21 mouse cellular contexts compared by ENCODE assay signal in genomic region chr2:125155504-125155903, GRCm38 (mm10). TPM values are rescaled to one million over a fixed set of nuclear protein-coding genes. Genes with fewer than 3 reads are reported as not detected.
A peak's percentile ranks its signal among the peaks of the same experiment; 100 is the strongest.
DNase-seq lines count a peak whose midpoint lies in the region; ATAC-seq and TF ChIP-seq lines count a peak whose summit lies in the region.
"Had no signal": no experiment of that assay in that cellular context is flagged by ENCODE, and none has a peak within 500 bp of the region (broad histone marks: within the 10 kb centered on the region; RNA-seq: fewer than 3 reads in every experiment).

No protein-coding gene starts in this region.

- H3K9me3 ChIP-seq in forebrain, embryonic 14.5 days (replicated peaks; ENCODE audit: control insufficient read depth, low read length): no peaks in the 10 kb centered on the region
- H3K9me3 ChIP-seq in forebrain, embryonic 12.5 days: no peaks in the 10 kb centered on the region
- H3K9me3 ChIP-seq: heart, embryonic 13.5 days; hindbrain, embryonic 15.5 days; limb, embryonic 15.5 days; lung, embryonic 15.5 days; midbrain, embryonic 10.5 days had no signal

- no peak overlapping the region for H3K4me3 ChIP-seq in forebrain, embryonic 14.5 days (ENCODE audit: low read depth, low read length)
- no peak overlapping the region for H3K4me3 ChIP-seq in forebrain, embryonic 12.5 days (replicated peaks)
- H3K4me3 ChIP-seq in thymus, adult 2 months (ENCODE audit: control insufficient read depth, insufficient read depth, low read length): no peak overlapping the region
- H3K4me3 ChIP-seq: heart, embryonic 13.5 days; hindbrain, embryonic 15.5 days; limb, embryonic 15.5 days; lung, embryonic 15.5 days; midbrain, embryonic 10.5 days; myocyte had no signal

- H3K4me1 ChIP-seq in forebrain, embryonic 14.5 days (ENCODE audit: control insufficient read depth, insufficient read depth, low read length): no peaks in the 10 kb centered on the region
- no peaks in the 10 kb centered on the region for H3K4me1 ChIP-seq in forebrain, embryonic 12.5 days
- H3K4me1 ChIP-seq in thymus, adult 2 months (replicated peaks; ENCODE audit: control insufficient read depth, insufficient read depth, low read length): no peaks in the 10 kb centered on the region
- H3K4me1 ChIP-seq: heart, embryonic 13.5 days; limb, embryonic 15.5 days; lung, embryonic 15.5 days; midbrain, embryonic 10.5 days had no signal

- no peak overlapping the region for H3K4me2 ChIP-seq in forebrain, embryonic 14.5 days (ENCODE audit: low read length)
- H3K4me2 ChIP-seq in forebrain, embryonic 12.5 days: no peak overlapping the region
- H3K4me2 ChIP-seq: heart, embryonic 13.5 days; hindbrain, embryonic 15.5 days; limb, embryonic 15.5 days had no signal

- WGBS in forebrain, embryonic 14.5 days: 45% methylated on average over 2 of the region's 2 CpGs
- WGBS in forebrain, embryonic 12.5 days: 36% methylated on average over 2 of the region's 2 CpGs
- 47% methylated on average over 2 of the region's 2 CpGs for WGBS in thymus, adult 2 months

- no peak for ATAC-seq in forebrain, embryonic 14.5 days
- ATAC-seq in forebrain, embryonic 12.5 days (ENCODE audit: low FRiP score): no peak

- H3K9ac ChIP-seq in forebrain, embryonic 14.5 days (ENCODE audit: low read length): no peak overlapping the region
- no peak overlapping the region for H3K9ac ChIP-seq in forebrain, embryonic 12.5 days
- H3K9ac ChIP-seq: heart, embryonic 13.5 days; hindbrain, embryonic 15.5 days; limb, embryonic 15.5 days; lung, embryonic 15.5 days had no signal

- H3K27me3 ChIP-seq in forebrain, embryonic 14.5 days (replicated peaks; ENCODE audit: control insufficient read depth, insufficient read depth, low read length): no peaks in the 10 kb centered on the region
- no peaks in the 10 kb centered on the region for H3K27me3 ChIP-seq in forebrain, embryonic 12.5 days
- no peaks in the 10 kb centered on the region for H3K27me3 ChIP-seq in thymus, adult 2 months (ENCODE audit: control insufficient read depth, insufficient read depth, low read length)
- H3K27me3 ChIP-seq: heart, embryonic 13.5 days; hindbrain, embryonic 15.5 days; limb, embryonic 15.5 days; lung, embryonic 15.5 days had no signal

- no peak for TF ChIP-seq CTCF in thymus, adult 2 months (IDR thresholded peaks at IDR 0.05; ENCODE audit: borderline replicate concordance, control insufficient read depth, extremely low read depth, insufficient read depth, low read length, poor library complexity)

- H3K36me3 ChIP-seq in forebrain, embryonic 14.5 days (ENCODE audit: control insufficient read depth, insufficient read depth, low read length): no peaks in the 10 kb centered on the region
- H3K36me3 ChIP-seq in forebrain, embryonic 12.5 days (replicated peaks): no peaks in the 10 kb centered on the region
- no peaks in the 10 kb centered on the region for H3K36me3 ChIP-seq in thymus, adult 2 months (ENCODE audit: control insufficient read depth, insufficient read depth, low read length)
- H3K36me3 ChIP-seq: heart, embryonic 13.5 days; hindbrain, embryonic 15.5 days; limb, embryonic 15.5 days; lung, embryonic 15.5 days; midbrain, embryonic 10.5 days had no signal

- peak; percentile 16 for DNase-seq in forebrain, embryonic 14.5 days (ENCODE audit: low spot score)
- DNase-seq in kidney, postnatal 4 days: peak; percentile 11 to 31
- DNase-seq in kidney, adult 18-20 months: no peak
- peak; percentile 12 for DNase-seq in 3T3-L1 (ENCODE audit: low read depth, low spot score)
- DNase-seq in embryo, embryonic 10.5 days (ENCODE audit: low spot score): peak; percentile 76
- no peak for DNase-seq in heart, postnatal 4 days
- no peak for DNase-seq in thymus, adult 2 months
- DNase-seq: adrenal gland, postnatal 25 days; cerebellum, postnatal 14 days; gastrocnemius, postnatal 14 days; kidney, postnatal 36 days; thymus, postnatal 4 days had no signal

- no peak overlapping the region for H3K27ac ChIP-seq in forebrain, embryonic 14.5 days (ENCODE audit: low read depth, low read length)
- no peak overlapping the region for H3K27ac ChIP-seq in forebrain, embryonic 12.5 days
- no peak overlapping the region for H3K27ac ChIP-seq in thymus, adult 2 months (ENCODE audit: control insufficient read depth, insufficient read depth, low read length)
- H3K27ac ChIP-seq: heart, embryonic 13.5 days; hindbrain, embryonic 15.5 days; limb, embryonic 15.5 days; midbrain, embryonic 10.5 days had no signal

- TF ChIP-seq POLR2A in thymus, adult 2 months (IDR thresholded peaks at IDR 0.05; ENCODE audit: control insufficient read depth, extremely low read depth, insufficient read depth, low read length, poor library complexity): no peak

RNA-seq across cellular contexts. Expression of gene Slc12a1, which starts 3.2 kb away (rescaled TPM):
- 0.05 TPM in 1 of 2 replicates, not detected in the other for polyA plus RNA-seq in forebrain, embryonic 14.5 days (2014; fragmentation: Nextera tagmentation; extraction: Ambion mirVana)
- not detected in 2 replicates for polyA plus RNA-seq in forebrain, embryonic 12.5 days (2016; fragmentation: Nextera tagmentation; extraction: Ambion mirVana)
- not detected for total RNA-seq in heart, postnatal 4 days (2021)
- polyA plus RNA-seq in thymus, adult 2 months (2012; rRNA removed): 0.01 TPM in 1 of 2 replicates, not detected in the other
- total RNA-seq: adrenal gland, postnatal 25 days; gastrocnemius, postnatal 14 days had no signal
- polyA plus RNA-seq: heart, embryonic 13.5 days; limb, embryonic 15.5 days; lung, embryonic 15.5 days; midbrain, embryonic 10.5 days; small intestine, adult 2 months; stomach, embryonic 14.5 days had no signal

RNA-seq across cellular contexts. Expression of gene Ctxn2, which starts 19.0 kb away (rescaled TPM):
- polyA plus RNA-seq in forebrain, embryonic 14.5 days (2014; fragmentation: Nextera tagmentation; extraction: Ambion mirVana): 4.6 and 8.0 TPM in 2 replicates
- 0.24 and 0.38 TPM in 2 replicates for polyA plus RNA-seq in forebrain, embryonic 12.5 days (2016; fragmentation: Nextera tagmentation; extraction: Ambion mirVana)
- total RNA-seq in heart, postnatal 4 days (2021): not detected
- not detected in 2 replicates for polyA plus RNA-seq in thymus, adult 2 months (2012; rRNA removed)
- total RNA-seq: adrenal gland, postnatal 25 days; gastrocnemius, postnatal 14 days had no signal
- polyA plus RNA-seq: heart, embryonic 13.5 days; limb, embryonic 15.5 days; lung, embryonic 15.5 days; midbrain, embryonic 10.5 days; myocyte; small intestine, adult 2 months; stomach, embryonic 14.5 days had no signal

RNA-seq across cellular contexts. Expression of gene Myef2, which starts 32.0 kb away (rescaled TPM):
- polyA plus RNA-seq in forebrain, embryonic 14.5 days (2014; fragmentation: Nextera tagmentation; extraction: Ambion mirVana): 257 and 259 TPM in 2 replicates
- 220 and 294 TPM in 2 replicates for polyA plus RNA-seq in forebrain, embryonic 12.5 days (2016; fragmentation: Nextera tagmentation; extraction: Ambion mirVana)
- 10 to 100 TPM; 38.8 to 42.7 TPM for total RNA-seq in heart, postnatal 4 days (2021)
- polyA plus RNA-seq in thymus, adult 2 months (2012; rRNA removed): 12.9 and 16.3 TPM in 2 replicates

Comparison
In these comparisons a context has a peak if more than half of its experiments do, and no peak if none do; other contexts are left out.
1. DNase-seq: peak in forebrain, embryonic 14.5 days (single experiment), kidney, postnatal 4 days (2 of 2), 3T3-L1 (single experiment) and embryo, embryonic 10.5 days (single experiment); none in kidney, adult 18-20 months (single experiment), heart, postnatal 4 days (single experiment) and thymus, adult 2 months (single experiment).
2. RNA of gene Myef2, which starts 32.0 kb away (polyA plus RNA-seq): 257 to 259 TPM in forebrain, embryonic 14.5 days and 220 to 294 TPM in forebrain, embryonic 12.5 days; 12.9 to 16.3 TPM in thymus, adult 2 months; every median in the first group is over 10 times any median in the second.